Comparison of ENCODE assay signal across 7 mouse cellular contexts in genomic region chr4:84545204-84545871, GRCm38 (mm10).
DNase-seq lines count a peak whose midpoint lies in the region; ATAC-seq lines count a peak whose summit lies in the region.

No protein-coding gene starts in this region.

- intact Hi-C loops in left cerebral cortex, postnatal 10 days (cut with DNase I): no loop called here

- peak; percentile 58 to 70 for DNase-seq in adrenal gland, adult 18-20 months (ENCODE audit: low spot score in 2 of 2)
- DNase-seq in cerebellum, postnatal 25 days: peak; percentile 62 to 66
- peak; percentile 34 to 66 for DNase-seq in gastrocnemius, adult 8-10 months (ENCODE audit: low spot score in 2 of 2)
- peak; percentile 58 for DNase-seq in hindbrain, embryonic 14.5 days (ENCODE audit: low spot score)
- DNase-seq in left cerebral cortex, postnatal 10 days (ENCODE audit: extremely low spot score in 1 of 2, low spot score in 2 of 2): peak; percentile 3 to 51
- DNase-seq in right cerebral cortex, postnatal 25 days: peak; percentile 51

- peak overlapping the region; percentile 67 for H3K9ac ChIP-seq in hindbrain, embryonic 14.5 days

- no peaks in the 10 kb centered on the region for H3K36me3 ChIP-seq in hindbrain, embryonic 14.5 days (replicated peaks; ENCODE audit: control insufficient read depth, insufficient read depth)

- 0 out of 2 replicates have a peak, but pooled peaks cover 8% of the 10 kb centered on the region for H3K4me1 ChIP-seq in hindbrain, embryonic 14.5 days (replicated peaks; ENCODE audit: control insufficient read depth, insufficient read depth, low read length)

- WGBS in hindbrain, embryonic 14.5 days: under 1% methylated on average over 62 of the region's 62 CpGs

- peaks cover 19% of the 10 kb centered on the region for H3K27me3 ChIP-seq in hindbrain, embryonic 14.5 days (ENCODE audit: control insufficient read depth, insufficient read depth, low read length)

- H3K4me3 ChIP-seq in hindbrain, embryonic 14.5 days (replicated peaks; ENCODE audit: low read length): peak overlapping the region; percentile 54

- peak; percentile 88 for ATAC-seq in hindbrain, embryonic 14.5 days (ENCODE audit: low FRiP score)
- ATAC-seq in megakaryocyte, adult 5-6 weeks (ENCODE audit: poor library complexity, severe bottlenecking): peak; percentile 55

- H3K27ac ChIP-seq in hindbrain, embryonic 14.5 days: peak overlapping the region; percentile 69

- H3K9me3 ChIP-seq in hindbrain, embryonic 14.5 days (ENCODE audit: control insufficient read depth, low read length): no peaks in the 10 kb centered on the region

- peak overlapping the region; percentile 85 for H3K4me2 ChIP-seq in hindbrain, embryonic 14.5 days (replicated peaks)

Comparison
In these comparisons a context has a peak if more than half of its experiments do, and no peak if none do; other contexts are left out.
1. Peak in every context shown above with its lines: DNase-seq, ATAC-seq, H3K4me3 ChIP-seq and H3K27ac ChIP-seq.